Mouse (Mus musculus) hindbrain, embryonic 14.5 days (tissue): ENCODE results near the gene Fam71f1. TPM values are rescaled to one million over a fixed set of nuclear protein-coding genes. Genes with fewer than 3 reads are reported as not detected.
A peak's percentile ranks its signal among the peaks of the same experiment; 100 is the strongest.

ENCODE experiments used
- ATAC-seq: fragments of 200-750 bp; cut with Nextera tagmentation; 2 replicates; pipeline ENCODE4 v1.8.0; 2017; ENCODE audit warnings: moderate number of reproducible peaks, mild to moderate bottlenecking, moderate TSS enrichment, moderate library complexity; ENCODE audit not compliant: low FRiP score
- DNase-seq: peaks from one replicate; pipeline ENCODE4 v3.0.0-alpha.2; 2015; ENCODE audit warnings: low spot score
- H3K27ac ChIP-seq: fragments of 300-500 bp; sonication (generic); 2 replicates; pipeline ENCODE4 v1.5.1; 2014; ENCODE audit warnings: mild to moderate bottlenecking, moderate library complexity
- H3K27me3 ChIP-seq: fragments of 300-500 bp; sonication (generic); 2 replicates; pipeline ENCODE4 v1.6.1; 2014; ENCODE audit warnings: mild to moderate bottlenecking, low read length, mixed read lengths; ENCODE audit not compliant: control insufficient read depth, insufficient read depth
- H3K36me3 ChIP-seq: fragments of 300-500 bp; sonication (generic); replicated peaks from 2 replicates; pipeline ENCODE4 v1.6.1; 2014; ENCODE audit not compliant: control insufficient read depth, insufficient read depth
- H3K4me1 ChIP-seq: fragments of 300-500 bp; sonication (generic); replicated peaks from 2 replicates; pipeline ENCODE4 v1.6.1; 2014; ENCODE audit warnings: antibody characterized with exemption, low read length, mixed read lengths; ENCODE audit not compliant: control insufficient read depth, insufficient read depth
- H3K4me2 ChIP-seq: fragments of 300-500 bp; sonication (generic); replicated peaks from 2 replicates; pipeline ENCODE4 v1.6.1; 2014; ENCODE audit warnings: mild to moderate bottlenecking, moderate library complexity
- H3K4me3 ChIP-seq: fragments of 300-500 bp; sonication (generic); replicated peaks from 2 replicates; pipeline ENCODE4 v1.5.1; 2014; ENCODE audit warnings: mild to moderate bottlenecking, low read length
- H3K9ac ChIP-seq: fragments of 300-500 bp; sonication (generic); 2 replicates; pipeline ENCODE4 v1.6.1; 2014
- H3K9me3 ChIP-seq: fragments of 300-500 bp; sonication (generic); 2 replicates; pipeline ENCODE4 v1.6.1; 2016; ENCODE audit warnings: low read length; ENCODE audit not compliant: control insufficient read depth
- WGBS: fragments of 180-500 bp; shearing (Covaris S2); extraction: QIAGEN DNeasy Blood & Tissue Kit; methylation state at CpG from one replicate; pipeline ENCODE4 v1.1.7; 2014; 5-methylcytosine and 5-hydroxymethylcytosine counted together
- polyA plus RNA-seq: library from polyadenylated mRNA; unstranded; fragments of >200 nt; fragmentation: Nextera tagmentation; extraction: Ambion mirVana; gene quantifications from 2 replicates; pipeline ENCODE4 v1.2.1, GENCODE M21; 2014

Fam71f1 gene
- not detected in 2 replicates for polyA plus RNA-seq

- no peak for DNase-seq
- Histone ChIP-seq H3K36me3 (no peaks in the 10 kb centered on the region), H3K27me3 (no peaks in the 10 kb centered on the region), H3K4me3 (no peak within 1 kb of the TSS), H3K4me1 (no peaks in the 10 kb centered on the region), H3K27ac (no peak within 1 kb of the TSS), H3K9me3 (no peaks in the 10 kb centered on the region), H3K4me2 (no peak within 1 kb of the TSS), H3K9ac (no peak within 1 kb of the TSS)
- no peak for ATAC-seq
- WGBS, result 68% methylated on average over 5 of the region's 5 CpGs
These were observed at the start of gene Fam71f1 for GRCm38 (mm10) chr6:29318879-29319278. Gene Fam71f1, plus strand, starts transcription at chr6:29319140.

- H3K9ac ChIP-seq, result no peak overlapping the region
- H3K4me1 ChIP-seq, result peaks cover 8% of the 10 kb centered on the region
- no peak overlapping the region for H3K27ac ChIP-seq
- H3K9me3 ChIP-seq, result no peaks in the 10 kb centered on the region
- DNase-seq (no peak), ATAC-seq (no peak)
- no peak overlapping the region for H3K4me3 ChIP-seq
- H3K27me3 ChIP-seq, result no peaks in the 10 kb centered on the region
- 22% methylated on average over 8 of the region's 8 CpGs for WGBS
- peaks cover 13% of the 10 kb centered on the region for H3K36me3 ChIP-seq
- no peak overlapping the region for H3K4me2 ChIP-seq
These were observed 48.0 kb upstream of the Fam71f1 start for GRCm38 (mm10) chr6:29270961-29271360.

GRCm38 (mm10) chr6:29272312-29273072 is 46.4 kb upstream of the Fam71f1 start, which contains the start of gene Hilpda:
Gene Hilpda, plus strand, starts transcription at chr6:29272488.
- WGBS, result under 1% methylated on average over 46 of the region's 46 CpGs

GRCm38 (mm10) chr6:29276746-29277145 is 42.2 kb upstream of the Fam71f1 start:
- Histone ChIP-seq H3K9ac (no peak overlapping the region), H3K4me1 (peaks cover 8% of the 10 kb centered on the region), H3K36me3 (peaks cover 13% of the 10 kb centered on the region), H3K4me2 (no peak overlapping the region), H3K27ac (no peak overlapping the region), H3K9me3 (no peaks in the 10 kb centered on the region), H3K4me3 (no peak overlapping the region), H3K27me3 (no peaks in the 10 kb centered on the region)
- DNase-seq (no peak), ATAC-seq (no peak)
- 93% methylated on average over 5 of the region's 5 CpGs for WGBS

More at GRCm38 (mm10) chr6:29272312-29273072, 46.4 kb upstream of the Fam71f1 start, which contains the start of gene Hilpda:
- Histone ChIP-seq H3K36me3 (peaks cover 13% of the 10 kb centered on the region), H3K4me1 (peaks cover 8% of the 10 kb centered on the region), H3K9me3 (no peaks in the 10 kb centered on the region), H3K9ac (peak within 1 kb of the TSS; percentile 74), H3K4me3 (peak within 1 kb of the TSS; percentile 57), H3K4me2 (peak within 1 kb of the TSS; percentile 62), H3K27me3 (no peaks in the 10 kb centered on the region), H3K27ac (peak within 1 kb of the TSS; percentile 15; the same call in 1 of the 2 replicates)
- ATAC-seq (peak; percentile 97), DNase-seq (peak; percentile 90)

GRCm38 (mm10) chr6:29278513-29279267 is 40.2 kb upstream of the Fam71f1 start:
- Histone ChIP-seq H3K27ac (no peak overlapping the region), H3K4me3 (no peak overlapping the region), H3K27me3 (no peaks in the 10 kb centered on the region), H3K4me2 (no peak overlapping the region), H3K4me1 (peaks cover under 1% of the 10 kb centered on the region; the same call in 1 of the 2 replicates), H3K9ac (no peak overlapping the region), H3K36me3 (peaks cover 13% of the 10 kb centered on the region), H3K9me3 (no peaks in the 10 kb centered on the region)
- DNase-seq (peak; percentile 81), ATAC-seq (no peak; the same call in 1 of the 2 replicates)
- 36% methylated on average over 8 of the region's 8 CpGs for WGBS

- WGBS, result 86% methylated on average over 8 of the region's 8 CpGs
- Histone ChIP-seq H3K4me1 (no peaks in the 10 kb centered on the region), H3K4me2 (no peak within 1 kb of the TSS), H3K27ac (no peak within 1 kb of the TSS), H3K9me3 (no peaks in the 10 kb centered on the region), H3K4me3 (no peak within 1 kb of the TSS), H3K36me3 (peaks cover 13% of the 10 kb centered on the region), H3K27me3 (no peaks in the 10 kb centered on the region), H3K9ac (no peak within 1 kb of the TSS)
- ATAC-seq (no peak), DNase-seq (no peak)
These were observed 39.6 kb upstream of the Fam71f1 start, which contains the start of gene Fam71f2 for GRCm38 (mm10) chr6:29279293-29279692. Gene Fam71f2, plus strand, starts transcription at chr6:29279593.

- Histone ChIP-seq H3K4me3 (no peak overlapping the region), H3K9me3 (no peaks in the 10 kb centered on the region), H3K36me3 (0 out of 2 replicates have a peak, but pooled peaks cover under 1% of the 10 kb centered on the region), H3K4me2 (no peak overlapping the region), H3K4me1 (no peaks in the 10 kb centered on the region), H3K27me3 (no peaks in the 10 kb centered on the region), H3K9ac (peak overlapping the region; percentile 16; the same call in 1 of the 2 replicates), H3K27ac (no peak overlapping the region)
- ATAC-seq, result no peak
- no peak for DNase-seq
- WGBS, result 38% methylated on average over 7 of the region's 7 CpGs
These were observed 38.3 kb upstream of the Fam71f1 start for GRCm38 (mm10) chr6:29280671-29281070.

- Histone ChIP-seq H3K27ac (no peak overlapping the region), H3K9ac (no peak overlapping the region), H3K9me3 (no peaks in the 10 kb centered on the region), H3K4me1 (no peaks in the 10 kb centered on the region), H3K4me2 (no peak overlapping the region), H3K4me3 (no peak overlapping the region), H3K27me3 (no peaks in the 10 kb centered on the region), H3K36me3 (no peaks in the 10 kb centered on the region)
- 79% methylated on average over 7 of the region's 7 CpGs for WGBS
- ATAC-seq (no peak), DNase-seq (no peak)
These were observed 32.1 kb upstream of the Fam71f1 start for GRCm38 (mm10) chr6:29286870-29287269.

GRCm38 (mm10) chr6:29287481-29287880 is 31.5 kb upstream of the Fam71f1 start:
- Histone ChIP-seq H3K9me3 (no peaks in the 10 kb centered on the region), H3K9ac (no peak overlapping the region), H3K36me3 (no peaks in the 10 kb centered on the region), H3K4me3 (no peak overlapping the region), H3K27ac (no peak overlapping the region), H3K4me2 (no peak overlapping the region), H3K4me1 (no peaks in the 10 kb centered on the region), H3K27me3 (no peaks in the 10 kb centered on the region)
- ATAC-seq (no peak), DNase-seq (no peak)
- 29% methylated on average over 6 of the region's 6 CpGs for WGBS
